Mouse (Mus musculus): ENCODE measurements around the gene Ahctf1.
"Not testable (repeated sequence)": the region's sequence is repeated elsewhere in the genome, so short reads cannot be mapped to it uniquely, and the experiment has no call there.

Gene Ahctf1

DNA sequence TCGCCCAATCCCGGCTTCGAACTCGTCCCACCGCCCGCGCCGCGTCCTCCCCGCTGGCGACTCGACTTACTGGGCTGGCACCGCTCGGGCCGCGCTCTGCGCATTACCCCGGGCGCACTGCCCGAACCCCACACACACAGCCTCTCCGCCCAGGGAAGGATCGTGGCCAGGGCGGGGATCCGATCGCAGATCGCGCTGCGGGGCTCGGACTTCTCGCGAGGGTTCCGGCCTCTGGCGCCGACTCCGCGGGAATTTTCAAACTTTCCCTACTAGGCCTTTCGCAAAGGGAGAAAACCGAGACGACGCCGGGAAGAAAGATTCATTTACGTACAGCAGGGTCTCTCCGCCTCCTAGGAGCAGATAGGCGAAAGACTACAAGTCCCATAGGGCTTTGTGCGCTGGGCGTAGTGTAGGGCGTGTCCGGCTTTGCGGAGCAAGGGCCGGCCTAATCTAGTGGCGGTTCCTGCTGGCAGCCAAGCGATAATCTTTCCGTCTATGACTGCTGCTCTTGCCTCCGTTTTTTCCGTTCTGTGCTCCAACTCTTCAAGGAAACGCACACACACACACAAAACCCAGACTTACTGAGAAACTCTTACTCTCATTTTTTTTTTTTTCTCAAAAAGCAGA lies at the start of gene Ahctf1:
Gene Ahctf1 (minus strand): TSS at position 168 of the 627 bp plus-strand sequence.
- peak; percentile 99 for DNase-seq

DNA sequence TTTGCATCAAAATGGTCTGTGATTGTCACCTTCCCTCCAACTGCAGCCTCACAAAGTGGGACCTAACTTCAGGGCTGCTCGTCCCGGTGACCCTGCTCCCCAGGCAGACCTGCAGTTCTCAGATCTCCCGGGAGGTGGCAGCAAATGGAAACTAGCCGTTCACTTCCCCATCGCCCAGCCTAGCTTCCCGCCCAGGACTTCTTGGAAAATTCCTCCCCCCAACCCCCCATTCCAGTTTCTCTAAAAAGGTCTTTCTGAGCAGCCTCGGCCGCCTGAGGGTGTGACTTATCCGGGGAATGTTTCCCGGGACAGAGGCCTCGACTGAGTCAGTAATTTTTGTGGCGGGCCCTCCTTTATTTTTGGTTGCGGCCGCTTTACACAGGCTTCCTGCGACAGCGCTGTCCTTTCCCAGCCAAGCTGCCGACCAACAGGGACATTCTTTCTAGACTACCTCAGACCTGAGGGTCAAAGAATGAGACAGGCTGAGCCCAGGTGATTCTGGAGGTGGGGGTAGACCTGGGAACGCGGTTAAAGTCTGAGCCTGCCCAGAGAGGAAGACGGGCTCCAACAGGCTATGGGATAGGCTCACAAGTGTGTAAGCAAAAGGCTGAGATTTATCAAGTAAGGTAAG lies 44.4 kb upstream of the Ahctf1 start:
- DNase-seq, result peak; percentile 74

DNA sequence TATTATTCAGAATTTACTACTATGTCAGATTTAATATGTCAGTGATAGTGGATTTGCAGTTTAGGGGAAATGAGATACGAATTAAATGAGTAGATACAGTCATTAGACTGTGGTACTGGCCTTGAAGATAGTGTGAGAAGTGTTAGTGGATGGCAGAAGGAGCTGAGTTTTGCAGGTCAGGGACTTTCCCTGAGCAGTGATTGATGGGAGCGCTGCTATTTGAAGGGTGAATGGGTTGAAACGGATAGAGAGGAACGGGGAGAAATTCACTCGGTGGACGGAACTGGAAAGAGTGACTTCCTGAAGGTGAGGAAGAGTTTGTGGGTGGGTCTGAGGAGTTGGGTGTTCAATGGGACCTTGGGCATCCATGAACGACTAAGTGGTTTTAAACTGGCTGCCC lies 43.7 kb upstream of the Ahctf1 start:
- no peak for DNase-seq

DNA sequence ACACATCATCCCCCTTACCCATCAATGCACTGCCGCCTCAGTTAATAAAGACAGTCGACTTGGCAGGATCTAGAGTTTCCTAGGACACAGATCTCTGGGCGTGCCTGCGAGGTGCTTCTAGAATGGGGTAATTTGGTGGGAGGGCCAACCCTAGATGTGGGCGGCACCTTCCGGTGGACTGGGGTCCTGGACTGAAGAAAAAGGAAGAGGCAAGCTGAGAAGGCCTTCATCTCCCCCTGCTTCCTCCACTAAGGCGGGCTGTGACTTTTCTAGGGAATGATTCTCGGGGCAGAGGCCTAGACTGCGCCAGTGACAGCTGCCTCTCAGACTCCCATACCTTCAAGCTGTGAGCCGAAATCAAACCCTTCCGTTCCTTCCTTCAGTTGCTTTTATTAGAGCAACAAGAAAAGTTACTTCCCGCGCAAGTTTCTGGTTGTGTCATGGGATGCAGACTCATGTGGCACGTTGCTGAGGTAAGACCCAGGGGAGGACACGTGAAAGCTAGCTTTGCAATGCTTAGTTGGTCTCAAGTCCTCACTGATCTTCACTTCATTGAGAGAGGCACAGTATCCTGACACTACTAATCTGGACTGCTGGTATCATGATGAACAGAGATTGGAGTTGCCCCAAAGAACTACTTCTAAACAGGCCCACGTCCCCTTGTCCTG lies 42.5 kb upstream of the Ahctf1 start:
- no peak for DNase-seq

DNA sequence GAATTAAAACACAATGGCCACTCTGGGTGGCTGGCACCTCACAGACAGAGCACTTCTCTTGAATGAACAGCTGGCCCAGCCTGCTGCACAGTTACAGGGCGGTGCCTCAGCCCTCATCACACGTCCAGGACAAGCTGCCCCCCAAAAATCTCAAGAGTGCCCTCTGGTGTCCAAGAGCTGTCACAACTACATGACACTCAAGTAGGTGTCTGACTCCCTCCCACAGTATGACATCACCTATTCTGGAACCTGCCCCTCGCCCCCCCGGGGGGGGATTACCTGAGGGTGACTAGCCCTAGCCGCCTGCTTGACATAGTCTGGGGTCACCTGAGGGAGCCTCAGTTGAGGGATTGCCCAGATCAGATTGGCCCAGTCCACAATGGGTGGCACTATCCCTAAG lies 41.4 kb upstream of the Ahctf1 start:
- DNase-seq, result peak; percentile 64

DNA sequence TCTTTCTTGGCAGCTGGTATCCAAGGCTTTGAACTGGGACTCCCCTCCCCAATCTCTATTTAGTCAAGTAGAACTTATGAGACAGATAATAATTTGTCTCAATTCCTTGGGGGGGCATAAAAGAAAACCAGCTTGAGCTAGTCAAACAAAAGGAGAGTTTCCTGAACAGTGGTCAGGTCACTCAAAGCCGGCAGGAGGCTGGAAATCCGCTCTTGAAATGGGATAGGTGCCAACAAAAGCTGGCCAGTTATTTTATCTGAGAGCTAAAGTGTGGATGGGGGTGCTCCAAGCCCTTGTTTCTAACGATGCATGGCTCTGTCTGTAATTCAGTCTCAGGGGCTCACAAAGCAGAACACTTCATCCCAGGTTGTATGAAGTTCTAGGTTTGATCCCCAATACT lies 40.5 kb upstream of the Ahctf1 start:
- DNase-seq, result no peak

DNA sequence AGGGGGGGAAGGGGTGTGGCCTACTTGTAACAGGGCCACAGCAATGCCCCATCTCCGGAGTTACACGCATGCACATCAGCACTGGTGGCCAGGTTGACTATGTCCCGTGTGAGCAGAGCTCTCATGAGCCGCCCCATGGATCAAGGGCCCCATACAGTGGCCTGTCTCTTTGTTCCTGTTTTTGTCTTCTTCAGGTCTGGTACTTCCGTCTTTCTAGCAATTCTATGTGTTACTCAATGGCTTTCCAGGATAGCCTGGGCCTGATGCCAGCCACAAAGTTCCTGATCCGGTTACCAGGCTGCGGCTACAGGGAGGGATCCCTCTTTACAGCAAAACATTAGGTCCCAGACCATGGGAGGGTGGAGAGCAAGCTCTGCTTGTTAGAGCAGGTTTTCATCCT lies 39.1 kb upstream of the Ahctf1 start:
- no peak for DNase-seq

DNA sequence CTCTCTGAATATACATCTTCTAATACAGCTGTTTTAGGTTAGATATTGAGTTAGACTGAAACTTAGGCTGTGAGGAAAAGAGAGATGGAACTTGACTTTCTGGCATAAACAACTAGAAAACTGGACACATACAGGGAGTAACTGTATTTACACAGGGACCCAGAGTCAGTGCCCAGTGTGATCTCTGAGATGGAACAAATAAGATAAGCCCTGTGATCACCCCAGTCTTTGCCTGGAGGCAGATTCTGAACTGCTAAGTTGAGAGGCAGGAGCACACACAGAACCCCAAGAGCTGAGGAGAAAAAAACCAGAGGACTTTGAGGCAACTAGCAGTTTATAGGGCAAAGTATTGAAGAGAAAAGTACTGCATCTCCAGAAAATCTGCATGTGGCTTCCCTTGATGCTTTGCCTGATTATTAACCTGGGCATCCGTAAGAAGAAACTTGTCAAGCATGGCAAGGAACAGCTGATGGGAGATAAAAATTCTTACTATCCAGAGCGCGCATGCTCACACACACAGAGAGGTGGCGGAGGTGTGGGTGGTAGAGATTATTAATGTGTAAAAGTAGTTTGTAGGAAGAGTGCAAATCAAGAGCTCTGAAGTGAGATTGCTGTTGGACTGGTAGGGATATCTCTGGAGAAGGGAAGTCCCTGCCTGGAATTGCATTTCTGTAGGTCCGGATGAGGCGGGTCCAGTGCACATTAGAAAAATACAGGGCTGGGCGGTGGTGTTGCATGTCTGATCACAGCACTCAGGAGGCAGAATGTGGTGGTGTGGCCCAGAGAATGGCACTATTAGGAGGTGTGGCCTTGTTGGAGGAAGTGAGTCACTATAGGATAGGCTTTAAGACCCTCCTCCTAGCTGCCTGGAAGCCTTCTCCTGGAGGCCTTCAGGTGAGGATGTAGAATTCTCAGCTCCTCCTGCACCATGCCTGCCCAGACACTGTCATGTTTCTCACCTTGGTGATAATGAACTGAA lies 33.2 kb upstream of the Ahctf1 start:
- no peak for DNase-seq

DNA sequence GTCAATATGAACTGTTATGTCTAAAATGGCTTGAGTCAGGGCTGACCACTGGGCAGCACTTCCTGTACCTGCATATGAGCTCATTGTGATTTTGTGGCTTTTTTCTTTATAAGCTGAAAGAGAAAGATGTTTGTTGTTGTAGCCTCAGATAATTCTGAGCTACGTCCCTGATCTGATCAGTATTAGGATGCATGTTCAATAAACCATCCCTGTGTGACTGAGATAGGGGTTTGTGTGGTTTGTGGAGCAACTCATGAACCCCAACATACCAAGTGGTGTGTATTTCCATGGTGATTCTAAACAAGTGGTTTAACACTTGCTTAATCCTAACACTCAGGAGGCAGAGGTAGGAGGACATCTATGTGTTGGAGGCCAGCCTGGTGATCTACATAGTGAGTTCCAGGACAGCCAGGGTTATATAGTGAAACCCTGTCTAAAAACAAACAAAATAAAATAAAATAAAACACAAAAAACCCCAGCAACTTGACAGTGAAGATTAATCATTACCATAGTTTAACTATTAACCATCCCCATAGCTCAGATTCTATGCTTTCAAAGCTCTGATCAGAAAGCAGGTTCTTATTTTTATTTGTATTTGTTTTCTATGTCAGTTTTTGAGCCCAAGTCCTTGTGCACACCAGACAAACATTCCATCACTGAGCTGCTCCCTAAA lies 32.4 kb upstream of the Ahctf1 start:
- DNase-seq, result no peak

DNA sequence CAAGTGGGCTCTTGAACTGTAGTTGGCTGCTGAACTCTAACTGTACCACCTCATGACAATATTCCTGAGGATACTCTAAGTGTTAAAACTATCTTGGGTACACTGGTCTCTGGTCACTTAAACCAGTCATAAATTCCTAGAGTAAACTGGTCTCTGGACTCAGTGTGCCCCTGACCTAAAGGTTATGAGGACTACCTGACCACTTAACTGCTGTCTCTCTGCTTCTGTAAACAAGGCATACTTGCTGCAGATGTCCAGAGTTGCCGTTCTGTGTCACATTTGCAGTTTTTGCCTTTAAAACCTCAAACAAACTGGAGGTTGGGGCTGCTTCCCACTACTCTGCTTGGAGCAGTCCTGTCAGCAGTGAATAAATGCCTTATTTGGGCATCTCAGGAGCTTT lies 30.1 kb upstream of the Ahctf1 start:
- DNase-seq, result no peak

DNA sequence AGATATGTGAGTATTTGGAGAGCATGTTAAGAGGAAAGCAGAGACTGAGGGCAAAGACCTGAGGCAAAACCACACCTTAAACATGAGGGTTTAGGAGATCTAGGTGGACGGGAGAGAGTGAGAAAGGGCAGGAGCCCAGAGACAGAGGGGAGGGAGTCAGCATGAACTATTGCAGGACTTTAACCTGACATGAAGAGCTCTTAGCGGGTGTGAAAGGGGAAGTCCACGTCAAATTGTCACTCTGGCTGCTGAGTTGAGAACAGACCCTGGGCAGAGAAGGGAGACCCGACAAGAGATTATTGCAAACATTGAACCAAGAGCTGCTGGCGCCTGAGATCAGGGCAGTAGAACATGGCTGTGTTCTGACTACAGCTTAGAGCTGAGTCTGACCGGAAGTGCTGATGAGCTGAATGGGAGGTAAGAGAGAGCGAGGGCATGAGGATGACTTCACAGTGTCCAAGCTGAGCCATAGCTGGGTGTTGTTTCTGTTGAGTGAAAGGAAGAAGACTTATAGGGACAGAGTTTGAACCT lies 29.3 kb upstream of the Ahctf1 start:
- DNase-seq, result no peak

DNA sequence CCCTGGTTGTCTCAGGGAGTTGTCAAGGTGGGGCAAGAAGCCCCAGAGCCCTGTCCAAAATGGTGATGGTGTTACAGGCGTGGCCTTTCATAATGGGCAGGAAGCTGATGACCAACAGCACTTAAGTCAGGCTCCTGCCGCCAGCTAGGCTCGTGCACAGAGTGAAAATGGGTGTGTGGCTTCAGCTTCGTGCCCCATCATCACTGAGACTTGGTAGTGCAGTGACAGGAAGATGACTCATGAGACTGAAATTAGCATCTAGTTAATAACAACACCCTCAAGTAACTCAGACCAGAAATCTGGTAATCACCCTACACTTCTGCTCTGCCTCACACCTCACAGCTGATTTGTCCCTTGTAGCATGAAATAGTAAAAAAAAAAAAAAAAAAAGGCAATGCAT lies 25.4 kb upstream of the Ahctf1 start:
- no peak for DNase-seq

DNA sequence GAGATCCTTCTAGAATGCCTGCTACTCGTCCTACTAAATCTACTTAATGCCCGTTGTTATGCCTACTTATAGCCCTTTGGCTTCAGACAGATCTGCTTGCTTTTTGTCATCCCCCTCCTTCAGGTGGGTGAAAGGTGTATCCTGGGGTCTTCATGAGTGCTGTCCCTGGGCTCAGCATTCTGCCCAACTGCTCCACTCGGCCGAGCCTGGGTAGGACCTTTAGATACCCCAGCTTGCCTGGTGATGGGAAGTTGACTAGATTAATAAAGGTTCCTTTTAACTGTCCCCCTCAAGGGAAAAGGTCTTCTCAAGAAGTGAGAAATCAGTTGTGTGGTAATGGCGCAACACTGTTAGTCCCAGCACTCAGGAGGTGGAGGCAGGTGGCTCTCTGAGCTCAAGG lies 24.6 kb upstream of the Ahctf1 start:
- no peak for DNase-seq

DNA sequence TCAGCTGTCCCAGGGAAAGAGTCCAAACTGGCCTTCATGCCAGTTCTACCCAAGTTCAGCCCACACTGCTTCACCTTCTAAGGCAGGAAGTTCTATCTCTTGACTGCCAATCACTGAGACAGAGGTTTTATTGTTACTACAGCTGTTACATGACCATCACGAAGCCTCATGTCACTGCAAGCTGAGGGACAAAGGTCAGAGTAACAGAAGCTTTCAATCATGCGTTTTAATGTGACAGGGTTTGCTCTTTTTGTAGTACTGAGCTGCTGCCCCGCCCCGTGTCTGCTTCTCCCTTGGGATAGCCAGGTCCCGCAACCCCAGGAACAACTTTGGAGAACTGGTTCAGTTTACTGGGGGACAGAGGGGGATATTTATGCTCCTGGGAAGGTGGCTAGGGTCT lies 21.1 kb upstream of the Ahctf1 start:
- no peak for DNase-seq

DNA sequence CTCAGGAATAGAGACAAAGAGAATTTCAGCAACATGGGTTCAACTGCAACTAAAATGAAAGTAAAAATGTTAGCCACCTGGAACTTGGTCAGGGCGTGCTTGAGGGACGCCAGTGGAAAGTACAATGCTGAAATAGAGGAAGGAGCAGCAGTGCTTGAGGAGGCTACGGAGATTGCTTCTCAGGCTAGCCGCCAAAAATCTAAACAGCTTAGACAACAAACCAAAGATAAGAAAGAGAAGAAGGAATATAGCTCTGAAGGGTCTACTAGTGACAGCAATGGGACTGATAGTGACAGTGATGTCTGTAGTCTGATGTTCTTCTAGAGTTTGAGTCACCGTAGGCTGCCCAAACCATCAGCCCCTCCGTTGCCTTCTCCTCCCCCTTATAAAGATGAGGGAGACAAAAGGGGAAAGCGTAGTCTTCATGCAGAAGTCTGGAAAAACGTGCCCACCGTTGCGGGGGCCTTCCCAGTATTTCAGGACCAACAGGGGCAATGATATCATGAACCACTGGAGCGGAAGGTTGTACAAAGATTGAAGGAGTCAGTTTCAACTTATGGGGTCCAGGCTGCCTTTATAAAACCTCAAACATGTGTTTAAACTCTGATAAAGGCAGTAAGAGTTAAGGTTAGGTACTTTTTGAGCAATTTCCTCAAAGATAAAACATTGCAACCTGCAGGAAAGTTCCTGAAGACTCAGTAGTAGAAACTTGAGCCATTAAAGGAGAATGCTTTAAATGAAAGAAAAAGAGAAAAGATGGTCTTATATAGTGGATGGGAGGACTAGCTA lies 15.2 kb upstream of the Ahctf1 start:
- not testable (repeated sequence) for DNase-seq

DNA sequence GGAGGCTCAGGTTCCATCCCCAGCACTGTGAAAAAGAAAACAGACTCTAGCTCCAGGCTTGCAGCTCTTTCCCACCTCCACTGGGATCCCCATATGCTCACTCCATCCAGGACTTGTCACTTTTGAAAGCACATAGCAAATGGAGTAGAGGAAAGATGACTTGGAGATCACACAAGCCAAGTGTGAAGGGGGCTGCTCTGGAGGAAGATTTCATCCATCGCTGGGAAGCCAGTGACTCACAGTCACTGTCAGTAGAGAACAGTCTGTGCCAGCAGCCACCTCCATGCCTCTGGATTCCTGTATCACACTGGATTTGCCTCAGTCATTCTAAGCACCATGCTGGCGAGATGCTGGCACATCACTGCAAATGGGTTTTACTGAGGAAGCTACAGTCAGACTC lies 11.1 kb upstream of the Ahctf1 start:
- no peak for DNase-seq

DNA sequence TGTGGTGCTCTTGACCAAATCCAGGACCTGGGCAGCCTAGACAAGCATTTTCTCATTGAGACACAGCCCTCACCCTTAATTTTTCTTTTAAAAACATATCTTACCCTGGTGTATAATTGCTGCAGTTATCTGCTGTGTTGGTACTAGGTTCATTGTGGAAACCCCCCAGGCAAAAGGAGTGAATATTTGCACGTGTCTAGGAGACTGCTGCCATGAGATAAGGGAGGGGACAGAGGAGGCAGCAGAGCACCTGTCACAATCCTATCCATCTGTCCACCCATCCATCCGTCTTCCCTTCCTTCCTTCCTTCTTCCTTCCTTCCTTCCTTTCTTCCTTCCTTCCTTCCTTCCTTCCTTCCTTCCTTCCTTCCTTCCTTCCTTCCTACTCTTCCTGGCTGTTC lies 9.9 kb upstream of the Ahctf1 start:
- DNase-seq, result no peak

DNA sequence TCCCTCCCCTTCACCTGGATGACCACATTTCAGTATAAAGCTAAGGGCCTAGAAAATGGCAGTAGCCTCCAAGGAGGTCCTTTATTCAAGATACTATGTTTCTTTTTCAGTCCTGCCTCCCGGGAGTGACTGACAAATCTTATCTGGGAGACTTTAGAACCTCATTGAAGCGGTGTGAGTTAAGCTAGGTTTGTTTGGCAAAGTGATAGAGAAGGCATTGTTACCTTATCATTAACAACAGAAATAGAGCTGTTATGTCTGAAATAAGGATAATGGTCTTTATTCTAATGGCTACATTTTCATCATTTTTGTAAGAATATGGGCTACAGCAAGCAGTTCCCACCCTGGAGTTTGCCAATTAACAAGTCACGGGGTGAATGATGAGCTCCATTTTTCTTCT lies 4.8 kb upstream of the Ahctf1 start:
- no peak for DNase-seq

DNA sequence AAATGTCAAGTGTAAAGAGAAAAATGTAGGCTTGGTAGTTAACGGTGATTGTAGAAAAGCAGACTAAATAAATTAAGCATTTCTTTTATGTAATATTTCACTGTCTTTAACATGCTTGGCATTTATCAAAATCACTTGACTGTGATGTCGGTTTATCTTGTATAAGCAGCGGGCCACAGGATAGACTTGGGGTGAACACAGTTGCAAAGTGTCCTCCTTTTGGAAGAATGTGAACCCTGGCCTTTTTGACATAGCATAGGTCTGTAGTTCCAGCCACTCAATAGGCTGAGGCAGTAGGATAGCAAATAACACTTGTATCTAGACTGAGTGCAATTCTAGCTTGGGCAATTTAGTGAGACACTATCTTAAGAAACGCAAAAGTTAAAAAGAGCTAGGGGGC lies 4.0 kb upstream of the Ahctf1 start:
- DNase-seq, result no peak

DNA sequence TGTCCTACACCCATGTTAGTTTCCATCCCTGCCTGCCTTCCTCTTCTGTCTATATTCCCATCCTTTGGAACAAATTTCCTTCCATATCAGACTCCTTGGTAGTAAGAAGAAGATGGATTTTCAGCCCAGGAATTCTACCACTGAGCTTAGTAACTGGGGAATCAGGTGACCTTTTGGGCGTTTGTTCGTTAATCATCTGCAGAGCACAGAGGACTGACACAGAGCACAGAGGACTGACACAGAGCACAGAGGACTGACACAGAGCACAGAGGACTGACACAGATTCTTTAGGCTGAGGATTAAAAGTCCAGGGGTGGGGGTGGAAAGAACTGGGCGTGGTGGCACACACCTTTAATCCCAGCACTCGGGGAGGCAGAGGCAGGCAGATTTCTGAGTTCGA lies 2.3 kb upstream of the Ahctf1 start:
- DNase-seq, result no peak

DNA sequence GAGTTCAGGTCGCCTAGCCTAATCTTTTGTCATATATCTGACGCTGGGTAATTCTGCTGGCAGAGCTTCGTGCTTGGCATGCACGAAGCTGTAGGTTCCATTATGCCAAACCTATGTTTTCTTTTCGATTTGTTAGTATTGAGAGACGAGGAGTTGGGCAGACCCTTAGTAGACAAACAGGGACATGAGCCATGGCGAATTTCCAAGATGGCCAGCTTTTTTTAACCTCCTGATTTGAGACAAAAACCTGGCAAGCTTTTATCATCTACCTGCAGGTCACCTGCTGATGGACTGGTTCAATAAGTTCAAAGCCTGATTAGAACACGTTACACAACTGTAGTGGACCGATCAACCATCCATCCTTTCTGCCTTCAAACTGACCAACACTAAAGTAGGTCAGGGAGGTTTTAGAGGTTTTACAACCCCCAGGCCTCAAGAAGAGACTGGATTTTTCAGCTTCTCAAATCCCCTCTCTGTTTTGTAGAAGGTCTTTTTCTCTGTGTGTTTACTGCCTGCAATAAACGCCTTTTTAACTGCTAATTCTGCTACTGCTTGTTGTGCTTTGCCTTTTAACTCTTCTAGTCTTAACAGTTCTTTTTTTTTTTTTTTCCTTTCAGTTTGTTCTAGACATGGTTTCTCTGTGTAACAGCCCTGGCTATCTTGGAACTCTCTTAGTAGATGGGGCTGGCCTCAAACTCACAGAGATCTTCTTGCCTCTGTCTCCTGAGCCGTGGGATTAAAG lies 831 bp upstream of the Ahctf1 start:
- DNase-seq, result peak; percentile 71
